Mouse (Mus musculus) small intestine, adult 2 months (tissue): Measurements from ENCODE around the gene Rars2.
"Not testable (repeated sequence)": the region's sequence is repeated elsewhere in the genome, so short reads cannot be mapped to it uniquely, and the experiment has no call there.

ENCODE experiments used
- CTCF ChIP-seq: fragments of 200-500 bp; IDR thresholded peaks from 2 replicates; pipeline ENCODE4 v1.5.1; 2012; ENCODE audit warnings: low read depth, mild to moderate bottlenecking, control low read depth, inconsistent platforms, low read length, moderate library complexity, mixed read lengths; ENCODE audit not compliant: insufficient replicate concordance, insufficient read length; ENCODE audit errors: extremely low read depth
- POLR2A ChIP-seq: fragments of 200-500 bp; IDR thresholded peaks from 2 replicates; pipeline ENCODE4 v1.6.1; 2012; ENCODE audit warnings: low read depth, mild to moderate bottlenecking, control low read depth, inconsistent platforms, low read length, moderate library complexity

GRCm38 (mm10) chr4:34581489-34581888 lies 33.3 kb upstream of the Rars2 start:
- not testable (repeated sequence) for TF ChIP-seq POLR2A, CTCF
